Mouse (Mus musculus) midbrain, embryonic 16.5 days (tissue): ENCODE measurements around the gene Ssr2. TPM values are rescaled to one million over a fixed set of nuclear protein-coding genes. Genes with fewer than 3 reads are reported as not detected.

Source experiments
- ATAC-seq: fragments of 200-750 bp; cut with Nextera tagmentation; 2 replicates; pipeline ENCODE4 v1.8.0; 2017; ENCODE audit warnings: moderate TSS enrichment
- H3K27ac ChIP-seq: fragments of 300-500 bp; sonication (generic); 2 replicates; pipeline ENCODE4 v1.5.1; 2014; ENCODE audit warnings: mild to moderate bottlenecking, low read length, mixed read lengths
- H3K27me3 ChIP-seq: fragments of 300-500 bp; sonication (generic); 2 replicates; pipeline ENCODE4 v1.6.1; 2014; ENCODE audit warnings: low read depth, low read length, mixed read lengths; ENCODE audit not compliant: control insufficient read depth, insufficient read depth
- H3K36me3 ChIP-seq: fragments of 300-500 bp; sonication (generic); 2 replicates; pipeline ENCODE4 v1.6.1; 2014; ENCODE audit warnings: mild to moderate bottlenecking, low read length, moderate library complexity, mixed read lengths; ENCODE audit not compliant: control insufficient read depth, insufficient read depth
- H3K4me1 ChIP-seq: fragments of 300-500 bp; sonication (generic); 2 replicates; pipeline ENCODE4 v1.6.1; 2014; ENCODE audit warnings: mild to moderate bottlenecking, low read length, mixed read lengths; ENCODE audit not compliant: control insufficient read depth, insufficient read depth
- H3K4me2 ChIP-seq: fragments of 300-500 bp; sonication (generic); 2 replicates; pipeline ENCODE4 v1.6.1; 2014; ENCODE audit warnings: mild to moderate bottlenecking, low read length, mixed read lengths
- H3K4me3 ChIP-seq: fragments of 300-500 bp; sonication (generic); 2 replicates; pipeline ENCODE4 v1.5.1; 2014; ENCODE audit warnings: low read depth, mild to moderate bottlenecking, low read length, moderate library complexity, mixed read lengths
- H3K9ac ChIP-seq: fragments of 300-500 bp; sonication (generic); 2 replicates; pipeline ENCODE4 v1.6.1; 2014; ENCODE audit warnings: low read depth, low read length, mixed read lengths
- H3K9me3 ChIP-seq: fragments of 300-500 bp; sonication (generic); replicated peaks from 2 replicates; pipeline ENCODE4 v1.6.1; 2014; ENCODE audit warnings: mild to moderate bottlenecking, low read length, mixed read lengths; ENCODE audit not compliant: control insufficient read depth, poor library complexity, severe bottlenecking
- WGBS: fragments of 180-500 bp; shearing (Covaris S2); extraction: QIAGEN DNeasy Blood & Tissue Kit; methylation state at CpG from one replicate; pipeline ENCODE4 v1.1.7; 2014; 5-methylcytosine and 5-hydroxymethylcytosine counted together
- polyA plus RNA-seq: library from polyadenylated mRNA; unstranded; fragments of >200 nt; fragmentation: Nextera tagmentation; extraction: Ambion mirVana; gene quantifications from 2 replicates; pipeline ENCODE4 v1.2.1, GENCODE M21; 2015

Ssr2 gene
- polyA plus RNA-seq, 1 experiment from 2014 or later, result 144 TPM

- Histone ChIP-seq H3K4me3 (no peak overlapping the region), H3K4me2 (no peak overlapping the region), H3K9ac (no peak overlapping the region), H3K27ac (peak overlapping the region; percentile 53; the same call in 1 of the 2 replicates), H3K36me3 (peaks cover 28% of the 10 kb centered on the region), H3K4me1 (peaks cover 59% of the 10 kb centered on the region), H3K9me3 (no peaks in the 10 kb centered on the region), H3K27me3 (no peaks in the 10 kb centered on the region)
- no peak for ATAC-seq
- 1% methylated on average over 3 of the region's 3 CpGs for WGBS
Observed at GRCm38 (mm10) chr3:88539397-88539796, 36.3 kb upstream of the Ssr2 start.

GRCm38 (mm10) chr3:88540085-88540484, 35.6 kb upstream of the Ssr2 start:
- no peak overlapping the region for H3K4me2 ChIP-seq
- no peaks in the 10 kb centered on the region for H3K27me3 ChIP-seq
- WGBS, result 38% methylated on average over 5 of the region's 5 CpGs
- H3K36me3 ChIP-seq, result peaks cover 28% of the 10 kb centered on the region
- peaks cover 52% of the 10 kb centered on the region for H3K4me1 ChIP-seq
- no peak overlapping the region for H3K4me3 ChIP-seq
- H3K27ac ChIP-seq, result peak overlapping the region; percentile 59; the same call in 1 of the 2 replicates
- no peak for ATAC-seq
- no peak overlapping the region for H3K9ac ChIP-seq
- no peaks in the 10 kb centered on the region for H3K9me3 ChIP-seq

- Histone ChIP-seq H3K36me3 (peaks cover 21% of the 10 kb centered on the region), H3K9ac (no peak overlapping the region), H3K4me3 (no peak overlapping the region), H3K4me1 (peaks cover 35% of the 10 kb centered on the region), H3K27me3 (no peaks in the 10 kb centered on the region), H3K4me2 (no peak overlapping the region), H3K27ac (0 out of 2 replicates have a peak overlapping the region, but pooled peaks have one; percentile 24), H3K9me3 (no peaks in the 10 kb centered on the region)
- 44% methylated on average over 7 of the region's 7 CpGs for WGBS
- 0 out of 2 replicates have a peak, but pooled peaks have one; percentile 29 for ATAC-seq
Observed at GRCm38 (mm10) chr3:88541622-88542401, 33.9 kb upstream of the Ssr2 start.

GRCm38 (mm10) chr3:88542486-88542885, 33.2 kb upstream of the Ssr2 start:
- WGBS, result 82% methylated on average over 4 of the region's 4 CpGs
- Histone ChIP-seq H3K9ac (no peak overlapping the region), H3K27me3 (no peaks in the 10 kb centered on the region), H3K4me2 (no peak overlapping the region), H3K27ac (no peak overlapping the region), H3K9me3 (no peaks in the 10 kb centered on the region), H3K4me3 (no peak overlapping the region), H3K36me3 (peaks cover 14% of the 10 kb centered on the region), H3K4me1 (peaks cover 28% of the 10 kb centered on the region)
- no peak for ATAC-seq

GRCm38 (mm10) chr3:88543174-88543573, 32.5 kb upstream of the Ssr2 start:
- H3K9me3 ChIP-seq, result no peaks in the 10 kb centered on the region
- no peak overlapping the region for H3K9ac ChIP-seq
- no peak overlapping the region for H3K4me3 ChIP-seq
- no peak for ATAC-seq
- 81% methylated on average over 8 of the region's 8 CpGs for WGBS
- H3K36me3 ChIP-seq, result peaks cover 9% of the 10 kb centered on the region
- H3K27ac ChIP-seq, result no peak overlapping the region
- no peaks in the 10 kb centered on the region for H3K27me3 ChIP-seq
- peaks cover 22% of the 10 kb centered on the region for H3K4me1 ChIP-seq
- no peak overlapping the region for H3K4me2 ChIP-seq

- ATAC-seq, result no peak
- H3K27ac ChIP-seq, result no peak overlapping the region
- WGBS, result 74% methylated on average over 5 of the region's 5 CpGs
- H3K36me3 ChIP-seq, result peaks cover 3% of the 10 kb centered on the region; the same call in 1 of the 2 replicates
- H3K27me3 ChIP-seq, result no peaks in the 10 kb centered on the region
- no peak overlapping the region for H3K4me3 ChIP-seq
- H3K4me1 ChIP-seq, result peaks cover 16% of the 10 kb centered on the region
- H3K4me2 ChIP-seq, result no peak overlapping the region
- H3K9ac ChIP-seq, result no peak overlapping the region
- no peaks in the 10 kb centered on the region for H3K9me3 ChIP-seq
Observed at GRCm38 (mm10) chr3:88543651-88544410, 31.8 kb upstream of the Ssr2 start.

GRCm38 (mm10) chr3:88544514-88544913, 31.2 kb upstream of the Ssr2 start:
- Histone ChIP-seq H3K9me3 (no peaks in the 10 kb centered on the region), H3K4me2 (no peak overlapping the region), H3K36me3 (peaks cover 3% of the 10 kb centered on the region; the same call in 1 of the 2 replicates), H3K9ac (no peak overlapping the region), H3K27ac (no peak overlapping the region), H3K27me3 (no peaks in the 10 kb centered on the region), H3K4me1 (peaks cover 12% of the 10 kb centered on the region), H3K4me3 (no peak overlapping the region)
- WGBS, result 24% methylated on average over 5 of the region's 5 CpGs
- ATAC-seq, result no peak

GRCm38 (mm10) chr3:88544955-88545591, 30.6 kb upstream of the Ssr2 start:
- no peaks in the 10 kb centered on the region for H3K27me3 ChIP-seq
- H3K36me3 ChIP-seq, result peaks cover 2% of the 10 kb centered on the region; the same call in 1 of the 2 replicates
- H3K9ac ChIP-seq, result no peak overlapping the region
- no peak for ATAC-seq
- H3K4me3 ChIP-seq, result no peak overlapping the region
- 67% methylated on average over 20 of the region's 20 CpGs for WGBS
- peaks cover 8% of the 10 kb centered on the region for H3K4me1 ChIP-seq
- no peak overlapping the region for H3K27ac ChIP-seq
- H3K9me3 ChIP-seq, result no peaks in the 10 kb centered on the region
- no peak overlapping the region for H3K4me2 ChIP-seq
